Mouse (Mus musculus) forebrain, embryonic 12.5 days (tissue): Measurements from ENCODE around the gene Ubtd2. TPM values are rescaled to one million over a fixed set of nuclear protein-coding genes. Genes with fewer than 3 reads are reported as not detected.
"Not testable (repeated sequence)": the region's sequence is repeated elsewhere in the genome, so short reads cannot be mapped to it uniquely, and the experiment has no call there.

Experiments
- ATAC-seq: fragments of 200-750 bp; cut with Nextera tagmentation; 2 replicates; pipeline ENCODE4 v1.8.0; 2017; ENCODE audit warnings: moderate TSS enrichment; ENCODE audit not compliant: low FRiP score
- H3K27ac ChIP-seq: fragments of 300-500 bp; sonication (generic); 2 replicates; pipeline ENCODE4 v1.5.1; 2016; ENCODE audit warnings: mild to moderate bottlenecking
- H3K27me3 ChIP-seq: fragments of 300-500 bp; sonication (generic); 2 replicates; pipeline ENCODE4 v1.6.1; 2016; ENCODE audit warnings: mild to moderate bottlenecking
- H3K36me3 ChIP-seq: fragments of 300-500 bp; sonication (generic); replicated peaks from 2 replicates; pipeline ENCODE4 v1.6.1; 2016; ENCODE audit warnings: mild to moderate bottlenecking
- H3K4me1 ChIP-seq: fragments of 300-500 bp; sonication (generic); 2 replicates; pipeline ENCODE4 v1.6.1; 2016
- H3K4me2 ChIP-seq: fragments of 300-500 bp; sonication (generic); 2 replicates; pipeline ENCODE4 v1.6.1; 2016; ENCODE audit warnings: mild to moderate bottlenecking, moderate library complexity
- H3K4me3 ChIP-seq: fragments of 300-500 bp; sonication (generic); replicated peaks from 2 replicates; pipeline ENCODE4 v1.5.1; 2016; ENCODE audit warnings: mild to moderate bottlenecking
- H3K9ac ChIP-seq: fragments of 300-500 bp; sonication (generic); 2 replicates; pipeline ENCODE4 v1.6.1; 2016; ENCODE audit warnings: mild to moderate bottlenecking
- H3K9me3 ChIP-seq: fragments of 300-500 bp; sonication (generic); 2 replicates; pipeline ENCODE4 v1.6.1; 2016
- WGBS: fragments of 180-500 bp; shearing (Covaris S2); methylation state at CpG from one replicate; pipeline ENCODE4 v1.1.7; 2016; 5-methylcytosine and 5-hydroxymethylcytosine counted together
- polyA plus RNA-seq: library from polyadenylated mRNA; unstranded; fragments of >200 nt; fragmentation: Nextera tagmentation; extraction: Ambion mirVana; gene quantifications from 2 replicates; pipeline ENCODE4 v1.2.1, GENCODE M21; 2016

Gene Ubtd2
- polyA plus RNA-seq, 1 experiment from 2014 or later, result 68.3 TPM

- Histone ChIP-seq H3K27me3 (no peaks in the 10 kb centered on the region), H3K4me3 (no peak overlapping the region), H3K36me3 (0 out of 2 replicates have a peak, but pooled peaks cover 4% of the 10 kb centered on the region), H3K4me1 (peaks cover 4% of the 10 kb centered on the region; the same call in 1 of the 2 replicates), H3K9me3 (no peaks in the 10 kb centered on the region), H3K9ac (no peak overlapping the region), H3K27ac (no peak overlapping the region), H3K4me2 (no peak overlapping the region)
- ATAC-seq, result no peak
- WGBS, result 95% methylated on average over 2 of the region's 2 CpGs
Measured at GRCm38 (mm10) chr11:32503711-32504110, 48.5 kb downstream of the Ubtd2 start.

GRCm38 (mm10) chr11:32505091-32505739, 50.0 kb downstream of the Ubtd2 start:
- Histone ChIP-seq H3K9me3 (no peaks in the 10 kb centered on the region), H3K27me3 (no peaks in the 10 kb centered on the region), H3K9ac (no peak overlapping the region), H3K4me1 (no peaks in the 10 kb centered on the region), H3K4me2 (no peak overlapping the region), H3K4me3 (no peak overlapping the region), H3K27ac (no peak overlapping the region), H3K36me3 (0 out of 2 replicates have a peak, but pooled peaks cover under 1% of the 10 kb centered on the region)
- 85% methylated on average over 7 of the region's 7 CpGs for WGBS
- ATAC-seq, result no peak

DNA sequence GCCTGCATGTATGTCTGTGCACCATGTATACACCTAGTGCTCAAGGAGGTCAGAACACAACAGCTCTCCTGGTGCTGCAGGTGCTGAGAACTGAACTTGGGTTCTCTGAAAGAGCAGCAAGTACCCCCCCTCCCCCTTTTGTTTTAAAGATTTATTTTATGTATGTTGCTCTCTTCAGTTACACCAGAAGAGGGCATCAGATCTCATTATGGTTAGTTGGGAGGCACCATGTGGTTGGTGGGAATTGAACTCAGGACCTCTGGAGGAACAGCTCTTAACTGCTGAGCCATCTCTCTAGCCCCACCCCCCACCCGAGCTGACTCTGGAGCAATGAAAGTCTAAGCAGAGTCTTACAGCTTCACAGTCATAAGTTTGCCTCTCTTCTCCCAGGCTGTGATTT, 55.8 kb downstream of the Ubtd2 start:
- Histone ChIP-seq H3K4me1 (no peaks in the 10 kb centered on the region), H3K9me3 (no peaks in the 10 kb centered on the region), H3K4me2 (no peak overlapping the region), H3K27ac (no peak overlapping the region), H3K4me3 (no peak overlapping the region), H3K9ac (no peak overlapping the region), H3K27me3 (no peaks in the 10 kb centered on the region), H3K36me3 (peaks cover 4% of the 10 kb centered on the region)
- WGBS, result 78% methylated on average over 1 of the region's 1 CpGs
- no peak for ATAC-seq

- WGBS, result 90% methylated on average over 4 of the region's 5 CpGs
- not testable (repeated sequence) for H3K9me3 ChIP-seq, ATAC-seq, H3K4me3 ChIP-seq, H3K27ac ChIP-seq, H3K9ac ChIP-seq, H3K4me1 ChIP-seq, H3K27me3 ChIP-seq, H3K4me2 ChIP-seq
- peaks cover 27% of the 10 kb centered on the region for H3K36me3 ChIP-seq
Measured at GRCm38 (mm10) chr11:32514853-32515252, 59.7 kb downstream of the Ubtd2 start.

GRCm38 (mm10) chr11:32516091-32516490, 60.9 kb downstream of the Ubtd2 start:
- Histone ChIP-seq H3K36me3 (peaks cover 27% of the 10 kb centered on the region), H3K4me3 (no peak overlapping the region), H3K27ac (no peak overlapping the region), H3K27me3 (no peaks in the 10 kb centered on the region), H3K4me1 (no peaks in the 10 kb centered on the region), H3K4me2 (no peak overlapping the region), H3K9ac (no peak overlapping the region), H3K9me3 (no peaks in the 10 kb centered on the region)
- 91% methylated on average over 12 of the region's 12 CpGs for WGBS
- no peak for ATAC-seq

DNA sequence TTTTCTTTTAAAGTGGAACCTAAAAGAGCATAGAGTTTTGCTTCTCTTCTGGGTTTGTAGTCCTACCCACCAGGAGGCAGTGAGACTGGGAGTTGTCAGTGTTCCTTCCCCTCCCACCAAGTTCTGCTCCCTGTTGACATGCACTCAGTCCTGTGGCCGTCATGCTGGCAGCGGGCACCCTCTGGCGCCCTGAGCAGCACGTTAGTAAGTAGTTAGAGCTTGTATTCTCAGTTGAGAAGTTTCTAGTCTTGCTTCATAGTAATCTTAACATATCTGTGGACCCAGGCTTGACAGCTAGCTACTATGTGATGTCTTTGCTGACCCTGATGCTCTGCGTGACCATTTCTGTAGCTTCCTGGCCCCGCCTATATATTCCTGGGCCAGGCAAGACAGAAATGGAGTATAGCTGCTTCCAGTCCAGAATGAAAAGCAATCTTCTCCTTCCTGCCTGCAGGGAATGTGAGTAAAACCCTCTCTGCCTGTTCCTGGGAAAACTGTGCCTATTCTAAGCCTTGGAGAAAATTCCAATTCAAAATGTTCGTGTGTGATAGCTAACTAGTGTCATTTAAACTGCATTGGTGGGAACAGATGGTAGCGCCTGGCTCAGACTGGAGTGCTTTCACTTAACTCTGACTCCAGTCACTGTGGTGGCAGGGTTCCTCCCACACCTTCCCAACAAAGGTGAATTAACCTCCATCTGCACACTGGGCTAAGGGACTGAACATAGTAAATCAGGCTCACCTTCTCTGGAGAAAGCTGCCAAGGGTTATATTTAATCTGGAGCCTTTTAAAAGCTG, 61.9 kb downstream of the Ubtd2 start:
- H3K27ac ChIP-seq, result no peak overlapping the region
- H3K27me3 ChIP-seq, result no peaks in the 10 kb centered on the region
- no peak for ATAC-seq
- no peak overlapping the region for H3K4me2 ChIP-seq
- H3K36me3 ChIP-seq, result peaks cover 27% of the 10 kb centered on the region
- no peak overlapping the region for H3K4me3 ChIP-seq
- WGBS, result 91% methylated on average over 8 of the region's 8 CpGs
- no peak overlapping the region for H3K9ac ChIP-seq
- no peaks in the 10 kb centered on the region for H3K9me3 ChIP-seq
- H3K4me1 ChIP-seq, result no peaks in the 10 kb centered on the region

DNA sequence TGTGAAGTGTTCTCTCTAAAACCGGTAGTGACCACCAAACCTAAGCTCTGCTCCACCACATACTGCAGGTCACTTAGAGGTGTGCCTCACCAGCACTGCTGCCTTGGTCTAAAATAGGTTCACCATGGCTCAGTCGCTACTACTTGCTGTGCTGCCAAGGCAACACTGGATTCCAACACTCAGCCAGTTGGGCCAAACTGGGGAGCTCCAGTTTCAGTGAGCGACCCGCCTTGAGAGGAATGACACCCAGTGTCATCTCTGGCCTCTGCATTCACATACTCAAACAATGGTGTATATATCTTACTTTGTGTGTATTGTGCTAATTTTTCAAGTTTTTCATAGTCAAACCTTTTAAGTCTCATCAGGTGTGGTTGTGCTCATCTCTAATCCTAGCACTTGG, 63.6 kb downstream of the Ubtd2 start:
- whole genome bisulfite sequencing, result 89% methylated on average over 4 of the region's 4 CpGs
- H3K27me3 ChIP-seq, result no peaks in the 10 kb centered on the region
- H3K36me3 ChIP-seq, result peaks cover 27% of the 10 kb centered on the region
- H3K9ac ChIP-seq, result no peak overlapping the region
- no peak overlapping the region for H3K4me2 ChIP-seq
- H3K4me1 ChIP-seq, result no peaks in the 10 kb centered on the region
- ATAC-seq, result no peak
- H3K4me3 ChIP-seq, result no peak overlapping the region
- H3K27ac ChIP-seq, result no peak overlapping the region
- no peaks in the 10 kb centered on the region for H3K9me3 ChIP-seq

- Histone ChIP-seq H3K27ac (no peak overlapping the region), H3K4me3 (no peak overlapping the region), H3K4me1 (no peaks in the 10 kb centered on the region), H3K36me3 (peaks cover 30% of the 10 kb centered on the region), H3K4me2 (no peak overlapping the region), H3K9me3 (no peaks in the 10 kb centered on the region), H3K27me3 (no peaks in the 10 kb centered on the region), H3K9ac (no peak overlapping the region)
- ATAC-seq, result no peak
- WGBS, result 80% methylated on average over 1 of the region's 1 CpGs
Measured at GRCm38 (mm10) chr11:32519354-32519753, 64.2 kb downstream of the Ubtd2 start.

DNA sequence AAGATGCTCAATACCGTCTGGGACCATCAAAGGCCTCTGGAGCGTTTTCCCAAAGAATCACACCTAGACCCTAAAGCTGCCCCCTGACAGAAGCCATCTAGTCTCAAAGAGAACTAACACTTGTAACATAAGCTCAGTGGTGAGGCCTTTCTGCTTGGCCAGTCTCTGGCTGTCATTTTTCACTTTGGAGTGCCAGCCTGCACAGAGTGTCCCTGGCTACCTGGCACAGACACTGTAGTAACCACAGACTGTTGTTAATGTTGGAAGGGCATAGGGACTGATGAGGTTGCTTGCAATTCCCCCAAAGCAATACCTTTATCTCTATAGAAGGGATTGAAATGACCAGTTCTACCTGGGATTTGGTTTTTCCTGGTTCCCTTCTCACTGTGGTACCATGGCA, 66.1 kb downstream of the Ubtd2 start:
- no peaks in the 10 kb centered on the region for H3K9me3 ChIP-seq
- no peak overlapping the region for H3K4me2 ChIP-seq
- H3K27me3 ChIP-seq, result no peaks in the 10 kb centered on the region
- H3K4me3 ChIP-seq, result no peak overlapping the region
- WGBS, result 87% methylated on average over 2 of the region's 2 CpGs
- H3K4me1 ChIP-seq, result no peaks in the 10 kb centered on the region
- peaks cover 23% of the 10 kb centered on the region for H3K36me3 ChIP-seq
- no peak for ATAC-seq
- no peak overlapping the region for H3K27ac ChIP-seq
- no peak overlapping the region for H3K9ac ChIP-seq

GRCm38 (mm10) chr11:32524122-32524920, 69.2 kb downstream of the Ubtd2 start:
- Histone ChIP-seq H3K36me3 (peaks cover 14% of the 10 kb centered on the region; the same call in 1 of the 2 replicates), H3K27ac (no peak overlapping the region), H3K9me3 (no peaks in the 10 kb centered on the region), H3K4me2 (no peak overlapping the region), H3K4me3 (no peak overlapping the region), H3K4me1 (no peaks in the 10 kb centered on the region), H3K27me3 (no peaks in the 10 kb centered on the region), H3K9ac (no peak overlapping the region)
- WGBS, result 83% methylated on average over 11 of the region's 11 CpGs
- ATAC-seq, result no peak

DNA sequence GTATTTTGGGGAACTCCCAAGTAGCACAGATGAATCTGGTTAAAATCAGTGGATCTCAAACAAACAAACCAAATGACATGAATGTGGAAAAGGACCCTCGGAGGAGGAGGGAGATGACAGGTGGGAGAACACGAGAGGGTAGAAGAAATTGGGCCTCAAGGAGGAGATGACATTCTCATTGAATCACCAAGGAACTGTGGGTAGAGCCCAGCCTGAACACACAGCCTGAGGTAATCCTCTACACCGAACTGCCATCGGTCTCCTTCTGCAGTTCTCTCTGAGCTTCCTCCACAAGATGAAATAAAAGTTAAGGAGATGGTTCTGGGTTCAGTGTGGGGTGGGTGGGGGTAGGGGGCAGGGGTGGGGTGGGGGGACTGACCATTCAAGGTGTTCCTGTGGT, 71.8 kb downstream of the Ubtd2 start:
- no peak overlapping the region for H3K4me3 ChIP-seq
- H3K36me3 ChIP-seq, result peaks cover 9% of the 10 kb centered on the region; the same call in 1 of the 2 replicates
- H3K4me1 ChIP-seq, result peaks cover 4% of the 10 kb centered on the region; the same call in 1 of the 2 replicates
- H3K27ac ChIP-seq, result no peak overlapping the region
- H3K9ac ChIP-seq, result no peak overlapping the region
- H3K4me2 ChIP-seq, result no peak overlapping the region
- peaks cover 18% of the 10 kb centered on the region for H3K27me3 ChIP-seq
- no peaks in the 10 kb centered on the region for H3K9me3 ChIP-seq
- 92% methylated on average over 4 of the region's 4 CpGs for WGBS
- no peak for ATAC-seq

DNA sequence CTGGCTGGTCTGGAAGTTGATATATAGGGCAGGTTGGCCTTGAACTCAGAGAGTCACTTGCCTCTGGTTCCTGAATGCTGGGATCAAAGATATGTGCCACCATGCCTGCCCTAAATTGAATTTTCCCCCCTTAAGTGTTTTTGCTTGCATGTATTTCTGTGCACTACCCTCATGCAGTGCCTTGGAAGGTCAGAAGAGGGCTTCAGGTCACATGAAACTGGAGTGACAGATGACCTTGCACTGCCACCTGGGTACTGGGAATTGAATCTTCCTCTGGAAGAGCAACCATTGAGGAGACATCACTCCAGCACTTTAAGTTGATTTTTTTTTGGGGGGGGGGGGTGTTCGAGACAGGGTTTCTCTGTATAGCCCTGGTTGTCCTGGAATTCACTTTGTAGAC, 75.0 kb downstream of the Ubtd2 start:
- H3K4me3 ChIP-seq, result no peak overlapping the region
- WGBS, result 58% methylated on average over 1 of the region's 1 CpGs
- H3K4me1 ChIP-seq, result peaks cover 20% of the 10 kb centered on the region
- no peak overlapping the region for H3K9ac ChIP-seq
- H3K27me3 ChIP-seq, result peaks cover 44% of the 10 kb centered on the region
- H3K27ac ChIP-seq, result no peak overlapping the region
- H3K9me3 ChIP-seq, result no peaks in the 10 kb centered on the region
- 0 out of 2 replicates have a peak, but pooled peaks cover 6% of the 10 kb centered on the region for H3K36me3 ChIP-seq
- H3K4me2 ChIP-seq, result no peak overlapping the region
- ATAC-seq, result no peak
